Mouse (Mus musculus) testis, adult 2 months (tissue): ENCODE measurements around the gene Paqr5.

Source experiments
- CTCF ChIP-seq: fragments of 200-500 bp; IDR thresholded peaks from 2 replicates; pipeline ENCODE4 v1.5.1; 2012; ENCODE audit warnings: low read depth, mild to moderate bottlenecking, inconsistent platforms, low read length, moderate library complexity; ENCODE audit not compliant: control insufficient read depth, insufficient read depth, insufficient replicate concordance
- POLR2A ChIP-seq: fragments of 200-500 bp; IDR thresholded peaks from 2 replicates; pipeline ENCODE4 v1.6.1; 2012; ENCODE audit warnings: low read depth, mild to moderate bottlenecking, inconsistent platforms, low read length, moderate library complexity; ENCODE audit not compliant: control insufficient read depth

DNA sequence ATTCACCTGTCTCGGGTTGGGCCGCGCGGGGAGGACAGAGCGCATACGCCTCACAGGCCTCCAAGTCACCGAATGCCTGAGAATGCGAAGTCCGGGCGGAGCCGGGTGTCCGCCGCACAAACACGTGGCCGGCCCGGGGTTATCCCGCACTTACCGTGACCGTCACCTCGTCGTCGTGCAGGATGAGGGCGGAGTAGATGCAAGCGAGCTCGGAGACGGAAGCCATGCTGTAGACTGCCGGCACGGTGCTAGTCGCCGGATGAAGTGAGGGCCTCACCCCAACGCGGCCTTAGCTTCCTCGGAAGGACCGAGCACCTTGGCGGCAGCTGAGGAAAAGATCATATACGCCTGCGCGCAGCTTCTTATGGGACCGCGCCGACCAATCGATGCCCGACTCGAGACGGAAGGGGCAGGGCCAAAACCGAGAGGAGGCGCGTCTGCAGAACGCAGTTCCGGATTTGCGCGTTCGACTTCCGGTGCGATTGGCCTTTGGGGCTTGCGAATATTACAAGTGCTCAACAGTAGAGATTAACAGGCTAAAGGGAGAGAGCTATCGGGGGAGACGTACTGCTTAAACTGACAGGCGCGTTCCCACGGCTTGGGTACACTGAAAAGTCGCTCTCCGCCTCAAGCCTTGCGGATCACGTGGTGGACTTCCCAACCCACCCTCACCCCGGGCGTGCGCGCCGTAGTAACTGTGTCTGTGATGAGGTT is 112.3 kb downstream of the Paqr5 start, which contains the start of gene Rplp1:
- TF ChIP-seq CTCF (no peak; the same call in 1 of the 2 replicates), POLR2A (peak; percentile 95)
